Mouse (Mus musculus) layer of hippocampus, postnatal 10 days (tissue): ENCODE measurements around the gene Rfc1. TPM values are rescaled to one million over a fixed set of nuclear protein-coding genes. Genes with fewer than 3 reads are reported as not detected.
"Not testable (repeated sequence)": the region's sequence is repeated elsewhere in the genome, so short reads cannot be mapped to it uniquely, and the experiment has no call there.

Source experiments
- DNase-seq, 2 experiments: peaks; one replicate each; pipeline ENCODE4 v3.0.0; 2021; ENCODE audit warnings: low spot score in 2 of 2
- total RNA-seq, 2 experiments: library from RNA; stranded (reverse); gene quantifications; 2 replicates each; pipeline ENCODE4 v1.2.3; 2021

Gene Rfc1
- total RNA-seq, 2 experiments from 2014 or later: 26.6 to 29.5 TPM

GRCm38 (mm10) chr5:65300121-65300520 lies 35.3 kb downstream of the Rfc1 start:
- no peak for DNase-seq

DNA sequence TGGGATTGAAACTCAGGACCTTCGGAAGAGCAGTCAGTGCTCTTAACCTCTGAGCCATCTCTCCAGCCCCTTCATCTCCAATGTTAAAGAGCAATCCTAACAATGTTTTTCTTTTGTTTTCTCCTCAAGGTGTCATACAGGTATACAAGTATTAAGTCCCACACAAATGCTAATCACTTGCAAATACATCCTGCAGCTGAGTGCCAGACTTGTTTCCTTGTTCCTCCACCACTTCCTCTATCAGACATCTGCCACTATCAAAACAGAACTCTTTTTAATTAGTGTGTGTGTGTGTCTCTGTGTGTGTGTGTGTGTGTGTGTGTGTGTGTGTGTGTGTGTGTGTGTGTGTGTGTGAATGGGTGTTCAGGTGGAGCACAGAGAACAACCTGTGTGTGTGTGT lies 35.8 kb downstream of the Rfc1 start:
- not testable (repeated sequence) for DNase-seq

DNA sequence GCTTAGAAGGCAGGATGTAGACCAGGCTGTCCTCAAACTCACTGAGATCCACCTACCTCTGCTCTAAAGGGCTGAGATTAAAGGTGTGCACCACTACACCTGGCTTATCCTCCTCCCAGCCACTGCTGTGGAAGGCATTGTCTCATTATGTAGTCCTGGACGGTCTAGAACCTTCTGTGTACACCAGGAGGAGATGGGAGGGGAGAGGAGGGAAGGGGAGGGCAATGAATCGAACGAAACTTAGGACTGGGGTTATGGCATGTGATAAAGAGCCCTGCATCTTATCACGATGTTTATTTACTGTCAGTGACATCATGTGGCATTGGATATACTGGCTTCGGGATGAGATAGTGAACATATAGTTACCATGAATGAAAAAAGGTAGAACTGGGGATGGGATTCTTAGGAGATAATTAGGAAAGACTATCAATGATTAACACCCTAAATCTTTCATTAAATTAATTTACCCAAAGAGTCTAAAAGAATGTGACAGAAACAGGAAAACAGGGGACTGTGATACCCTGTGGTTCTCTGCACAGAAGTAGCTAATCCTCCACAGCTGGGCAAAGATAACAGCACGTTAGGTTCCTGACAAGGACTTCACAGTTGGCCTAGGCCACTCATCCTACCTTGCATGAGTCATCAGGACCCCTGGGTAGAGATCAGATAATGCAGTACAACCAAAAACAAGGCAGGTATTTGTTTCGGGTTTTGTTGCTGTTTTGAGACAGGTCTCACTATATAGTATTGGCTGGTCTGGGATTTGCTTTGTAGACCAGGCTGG lies 37.1 kb downstream of the Rfc1 start:
- DNase-seq: no peak

- DNase-seq: no peak
These were observed 41.2 kb downstream of the Rfc1 start for GRCm38 (mm10) chr5:65294270-65294669.

- DNase-seq: no peak
These were observed 41.8 kb downstream of the Rfc1 start for GRCm38 (mm10) chr5:65293627-65294026.

- not testable (repeated sequence) for DNase-seq
These were observed 46.5 kb downstream of the Rfc1 start for GRCm38 (mm10) chr5:65289009-65289408.

DNA sequence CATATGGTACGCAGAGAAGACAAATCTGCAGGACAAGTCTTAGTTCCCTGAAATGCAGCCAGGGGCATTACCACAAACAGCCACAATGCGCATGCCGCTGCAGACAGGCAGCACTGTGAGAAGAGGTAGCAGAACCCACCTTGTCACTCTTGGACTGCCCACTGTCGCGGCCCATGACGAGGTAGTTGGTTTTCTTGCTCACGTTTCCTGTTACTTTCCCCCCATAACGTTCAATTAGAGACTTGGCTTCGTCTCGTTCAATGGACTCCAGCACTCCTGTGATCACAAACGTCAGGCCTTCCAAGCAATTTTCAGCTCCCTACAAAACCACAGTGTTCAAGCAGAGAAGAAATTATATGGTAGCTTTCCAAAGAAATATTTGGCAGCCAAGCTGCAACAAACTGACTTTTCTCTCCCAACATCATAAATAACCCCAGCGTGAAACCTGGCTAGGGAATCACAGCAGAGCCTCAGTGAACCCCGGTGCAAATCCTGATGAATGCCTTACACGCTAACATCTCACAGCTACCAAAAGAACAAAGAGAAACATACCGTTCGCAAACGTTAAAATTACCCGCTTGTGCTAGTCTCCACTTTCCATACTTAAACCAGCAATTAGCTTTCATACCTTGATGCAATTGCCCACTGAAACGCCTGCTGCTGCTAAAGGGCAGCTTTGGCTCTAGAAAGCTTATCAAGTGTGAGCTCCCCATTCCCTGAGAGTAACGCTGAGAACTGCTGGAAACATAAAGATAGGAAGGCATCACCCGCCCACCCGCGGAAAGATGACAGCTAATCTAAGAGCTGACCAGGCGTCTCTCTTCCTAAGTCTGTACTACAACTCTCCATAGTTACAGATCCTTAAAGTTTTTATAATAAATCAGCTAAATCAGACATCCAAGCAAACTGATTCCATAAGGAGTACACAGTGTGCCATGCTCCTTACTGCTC lies 47.4 kb downstream of the Rfc1 start:
- DNase-seq: peak; percentile 8 to 30

- peak in 1 of 2 experiments; percentile 16 for DNase-seq
These were observed 51.3 kb downstream of the Rfc1 start for GRCm38 (mm10) chr5:65284171-65284570.

DNA sequence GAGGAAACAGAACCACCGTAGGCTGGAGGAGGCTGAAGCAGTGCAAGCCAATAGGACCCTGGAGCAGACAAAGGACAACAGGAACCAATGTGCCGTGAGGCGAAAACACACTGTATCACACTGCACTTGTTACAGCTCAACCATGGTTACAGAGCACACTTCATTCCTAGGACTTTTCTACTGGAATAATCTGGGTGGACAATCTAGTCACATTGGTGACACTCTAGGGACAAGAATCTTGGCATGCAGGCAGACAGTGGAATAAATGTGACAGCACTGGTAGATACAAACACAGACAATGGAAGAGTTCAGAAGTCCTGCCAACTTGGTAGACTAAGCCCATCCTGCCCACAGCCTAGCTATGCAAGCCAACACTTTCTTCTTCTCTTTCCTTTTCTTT lies 54.3 kb downstream of the Rfc1 start:
- no peak for DNase-seq

GRCm38 (mm10) chr5:65279133-65279651 lies 56.3 kb downstream of the Rfc1 start:
- DNase-seq: no peak

DNA sequence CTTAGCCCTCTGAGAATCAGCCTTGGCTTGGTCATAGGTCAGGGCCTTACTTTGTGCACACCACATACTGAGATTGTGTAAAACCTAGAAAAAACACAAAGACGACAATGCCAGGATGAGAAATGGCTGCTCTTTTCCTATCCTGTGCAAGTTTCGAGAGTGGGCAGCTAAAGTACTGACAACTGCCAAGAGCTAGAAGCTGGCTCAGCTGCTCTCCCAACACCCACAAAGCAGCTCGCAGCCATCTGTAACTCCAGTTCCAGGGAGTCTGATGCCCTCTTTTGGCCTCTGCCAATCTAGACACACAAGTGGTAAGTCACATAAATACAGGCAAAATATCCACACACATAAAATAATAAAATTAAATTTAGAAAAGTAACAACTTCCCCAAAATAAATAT lies 61.5 kb downstream of the Rfc1 start:
- DNase-seq: peak in 1 of 2 experiments; percentile 18

DNA sequence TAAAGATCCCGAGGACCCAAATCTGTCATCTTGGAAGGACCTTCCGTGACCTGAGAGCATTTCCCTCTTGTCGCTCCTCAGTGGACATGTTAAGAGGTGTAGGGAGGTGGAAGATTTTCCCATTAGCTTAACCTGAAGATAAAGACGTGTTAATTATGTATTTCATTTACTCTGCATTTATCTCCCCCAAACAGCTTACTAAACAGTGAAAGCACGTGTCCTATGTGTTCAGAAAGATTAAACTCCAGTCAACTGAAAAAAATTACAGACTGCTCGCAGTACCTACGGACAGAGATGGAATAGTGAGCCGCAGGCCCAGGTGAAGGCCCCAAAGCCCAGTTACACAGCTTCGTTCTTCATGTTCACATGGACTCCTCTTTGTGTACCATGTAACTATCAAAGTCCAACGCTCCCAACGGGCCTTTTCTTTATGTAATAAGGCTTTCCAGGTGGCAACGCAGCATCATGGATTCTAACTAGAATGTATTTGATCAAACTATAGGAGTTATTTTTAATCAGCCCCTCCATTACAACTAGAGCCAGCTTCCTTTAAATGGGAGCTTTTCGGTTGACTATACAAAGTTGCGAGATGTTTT lies 77.5 kb downstream of the Rfc1 start:
- no peak for DNase-seq

DNA sequence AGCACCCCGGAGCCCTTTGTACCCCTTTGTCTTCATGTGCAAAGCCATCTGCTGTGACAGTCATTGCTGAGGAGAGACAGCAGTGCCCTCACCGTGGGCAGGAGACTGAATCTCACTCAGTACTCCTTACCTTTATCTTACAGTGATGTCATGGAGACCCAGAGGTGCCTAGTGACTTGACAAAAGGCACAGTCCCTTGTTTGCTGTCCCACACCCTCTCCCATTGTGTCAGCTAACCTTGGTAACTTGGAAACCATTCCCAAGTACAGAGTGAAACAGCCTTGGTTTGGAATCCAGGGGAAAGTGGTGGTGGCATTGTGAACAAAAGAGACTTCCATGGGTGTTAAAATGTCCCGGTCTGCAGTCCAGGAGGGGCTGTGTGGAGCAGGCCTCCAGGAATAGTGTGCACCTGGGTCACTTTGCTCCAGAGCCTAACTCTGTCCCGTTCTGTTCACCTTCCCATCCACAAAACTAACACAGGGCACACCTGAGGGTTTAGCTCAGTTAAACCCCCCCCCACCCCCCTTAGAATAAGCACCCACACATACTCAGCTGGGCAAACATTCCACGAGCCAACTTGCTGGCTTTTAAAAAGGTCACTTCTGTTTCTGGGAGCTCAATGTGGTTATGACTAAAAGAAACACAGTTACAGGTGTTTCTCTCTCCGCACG lies 85.2 kb downstream of the Rfc1 start:
- no peak for DNase-seq

GRCm38 (mm10) chr5:65247296-65247695 lies 88.2 kb downstream of the Rfc1 start:
- DNase-seq: no peak

- peak; percentile 37 to 61 for DNase-seq
These were observed 92.7 kb downstream of the Rfc1 start for GRCm38 (mm10) chr5:65242740-65243139.

- no peak for DNase-seq
These were observed 104.0 kb downstream of the Rfc1 start for GRCm38 (mm10) chr5:65231289-65232003.

DNA sequence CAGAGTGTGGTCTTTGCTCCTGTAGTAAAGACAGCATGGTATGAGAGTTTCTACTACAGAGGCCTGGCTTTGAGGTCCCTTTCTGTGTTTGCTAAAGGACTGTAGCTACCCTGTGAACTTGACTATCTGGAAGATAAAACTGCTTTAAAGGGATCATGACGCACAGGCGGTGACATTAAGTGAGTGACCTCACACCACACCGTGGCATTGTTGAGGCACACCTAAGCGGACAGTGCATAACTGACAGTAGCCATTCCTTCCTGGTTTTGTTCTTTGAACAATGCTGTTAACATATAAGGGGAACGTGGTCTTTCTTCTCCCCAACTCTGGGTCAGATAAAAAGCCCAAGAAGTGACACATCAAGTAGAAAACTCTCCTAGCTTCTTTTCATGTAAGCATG lies 111.4 kb downstream of the Rfc1 start:
- no peak for DNase-seq

GRCm38 (mm10) chr5:65221037-65221436 lies 114.4 kb downstream of the Rfc1 start:
- DNase-seq: no peak

GRCm38 (mm10) chr5:65217305-65218269 lies 117.9 kb downstream of the Rfc1 start:
- DNase-seq: no peak
